Mouse (Mus musculus): ENCODE results near the gene Ror1. TPM values are rescaled to one million over a fixed set of nuclear protein-coding genes. Genes with fewer than 3 reads are reported as not detected.

Ror1 gene
- polyA plus RNA-seq, 1 experiment from 2014 or later: 5.9 TPM

- no peak overlapping the region for H3K9ac ChIP-seq (ENCODE audit: low read length)
- no peaks in the 10 kb centered on the region for H3K9me3 ChIP-seq (ENCODE audit: control insufficient read depth, low read length)
- H3K27me3 ChIP-seq (ENCODE audit: control insufficient read depth, insufficient read depth, low read length): no peaks in the 10 kb centered on the region
- no peak overlapping the region for H3K27ac ChIP-seq (ENCODE audit: low read depth, low read length)
- 91% methylated on average over 5 of the region's 5 CpGs for WGBS
- DNase-seq (ENCODE audit: low spot score) (no peak), ATAC-seq (replicated peaks; ENCODE audit: low FRiP score) (no peak)
- H3K4me3 ChIP-seq (ENCODE audit: low read depth, low read length): no peak overlapping the region
- no peak overlapping the region for H3K4me2 ChIP-seq (ENCODE audit: low read depth, low read length, severe bottlenecking)
- H3K36me3 ChIP-seq (ENCODE audit: control insufficient read depth, insufficient read depth, low read length): no peaks in the 10 kb centered on the region
- H3K4me1 ChIP-seq (replicated peaks; ENCODE audit: control insufficient read depth, insufficient read depth, low read length): no peaks in the 10 kb centered on the region
Measured at GRCm38 (mm10) chr4:100058631-100059030, 37.0 kb upstream of the Ror1 start.

DNA sequence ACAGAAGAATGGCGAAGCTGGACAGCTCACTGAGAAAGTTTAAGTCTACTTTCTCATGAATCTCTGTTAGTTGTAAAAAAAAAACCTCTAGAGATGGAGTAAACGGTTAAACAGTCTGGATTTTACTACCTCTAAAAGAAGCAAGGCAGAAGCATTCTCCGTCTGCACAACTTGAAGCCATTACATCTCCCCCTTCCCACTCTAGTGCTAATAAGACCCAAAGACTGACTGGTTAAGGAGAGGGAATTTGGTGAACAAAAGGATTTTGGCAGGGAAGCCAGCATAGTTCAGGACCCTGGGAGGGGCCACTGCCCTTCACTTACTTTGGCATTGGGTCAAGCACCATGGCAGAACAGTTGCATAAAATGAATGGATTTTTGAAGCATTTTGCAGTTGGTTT lies 35.8 kb upstream of the Ror1 start:
- Histone ChIP-seq H3K27me3 (ENCODE audit: control insufficient read depth, insufficient read depth, low read length) (no peaks in the 10 kb centered on the region), H3K9me3 (ENCODE audit: control insufficient read depth, low read length) (no peaks in the 10 kb centered on the region), H3K4me3 (ENCODE audit: low read depth, low read length) (no peak overlapping the region), H3K4me2 (ENCODE audit: low read depth, low read length, severe bottlenecking) (no peak overlapping the region), H3K4me1 (replicated peaks; ENCODE audit: control insufficient read depth, insufficient read depth, low read length) (no peaks in the 10 kb centered on the region), H3K36me3 (ENCODE audit: control insufficient read depth, insufficient read depth, low read length) (no peaks in the 10 kb centered on the region), H3K27ac (ENCODE audit: low read depth, low read length) (no peak overlapping the region), H3K9ac (ENCODE audit: low read length) (no peak overlapping the region)
- WGBS: 65% methylated on average over 3 of the region's 3 CpGs
- DNase-seq (ENCODE audit: low spot score) (no peak), ATAC-seq (replicated peaks; ENCODE audit: low FRiP score) (no peak)

DNA sequence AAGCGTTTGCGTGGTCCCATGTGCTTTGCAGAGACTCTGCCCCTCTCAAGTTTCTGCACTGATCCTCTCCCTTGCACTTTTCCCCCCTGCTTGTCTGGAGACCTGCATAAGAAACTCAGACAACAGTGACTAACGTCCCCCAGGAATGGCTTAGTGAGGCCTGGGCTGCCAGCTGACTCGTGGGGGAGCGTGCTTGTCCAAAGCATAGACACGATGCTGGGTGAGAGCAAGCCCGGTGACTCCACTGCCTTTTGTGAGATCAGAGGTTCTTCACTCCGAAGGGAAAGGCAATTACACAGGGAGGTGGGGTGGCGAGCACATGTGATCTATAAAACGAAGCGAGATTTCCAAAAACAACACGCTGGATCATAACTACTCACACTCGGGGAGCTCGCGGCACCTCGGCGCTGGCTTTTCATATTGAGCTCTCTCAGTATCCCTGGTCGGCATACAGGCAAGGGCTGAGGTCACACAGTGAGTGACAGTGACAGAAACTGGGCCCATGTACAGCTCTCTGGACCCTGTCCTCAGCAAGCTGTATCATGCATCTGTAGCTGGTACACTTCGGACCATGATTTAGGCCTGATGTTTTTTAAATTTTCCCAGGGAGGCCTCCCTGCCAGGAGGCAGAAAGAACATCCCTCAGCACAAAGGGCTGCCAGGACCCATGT lies 34.1 kb upstream of the Ror1 start:
- H3K27me3 ChIP-seq (ENCODE audit: control insufficient read depth, insufficient read depth, low read length): no peaks in the 10 kb centered on the region
- no peak overlapping the region for H3K4me2 ChIP-seq (ENCODE audit: low read depth, low read length, severe bottlenecking)
- ATAC-seq (replicated peaks; ENCODE audit: low FRiP score): no peak
- H3K36me3 ChIP-seq (ENCODE audit: control insufficient read depth, insufficient read depth, low read length): no peaks in the 10 kb centered on the region
- DNase-seq (ENCODE audit: low spot score): no peak
- no peaks in the 10 kb centered on the region for H3K4me1 ChIP-seq (replicated peaks; ENCODE audit: control insufficient read depth, insufficient read depth, low read length)
- H3K9ac ChIP-seq (ENCODE audit: low read length): no peak overlapping the region
- H3K27ac ChIP-seq (ENCODE audit: low read depth, low read length): no peak overlapping the region
- H3K4me3 ChIP-seq (ENCODE audit: low read depth, low read length): no peak overlapping the region
- H3K9me3 ChIP-seq (ENCODE audit: control insufficient read depth, low read length): no peaks in the 10 kb centered on the region
- WGBS: 77% methylated on average over 19 of the region's 19 CpGs

DNA sequence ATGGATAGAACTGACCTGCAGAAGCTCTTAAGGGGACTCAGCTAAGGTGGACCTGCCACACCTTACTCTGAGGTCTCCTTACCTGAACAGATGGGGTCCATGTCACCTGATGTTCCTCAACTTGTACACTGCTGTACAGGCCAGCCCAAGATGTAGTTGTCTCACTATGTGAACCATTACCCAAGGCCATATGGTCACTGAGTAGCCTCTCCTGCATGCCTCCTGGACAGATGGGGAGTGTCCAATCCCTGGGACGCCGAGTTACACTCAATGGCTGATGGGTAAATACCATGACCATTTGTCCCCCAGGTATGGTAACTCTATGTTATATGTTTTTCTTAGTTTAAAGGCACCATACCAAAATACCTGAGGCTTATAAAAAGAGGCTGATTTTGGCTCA lies 29.9 kb upstream of the Ror1 start:
- 89% methylated on average over 2 of the region's 2 CpGs for WGBS
- no peaks in the 10 kb centered on the region for H3K9me3 ChIP-seq (ENCODE audit: control insufficient read depth, low read length)

DNA sequence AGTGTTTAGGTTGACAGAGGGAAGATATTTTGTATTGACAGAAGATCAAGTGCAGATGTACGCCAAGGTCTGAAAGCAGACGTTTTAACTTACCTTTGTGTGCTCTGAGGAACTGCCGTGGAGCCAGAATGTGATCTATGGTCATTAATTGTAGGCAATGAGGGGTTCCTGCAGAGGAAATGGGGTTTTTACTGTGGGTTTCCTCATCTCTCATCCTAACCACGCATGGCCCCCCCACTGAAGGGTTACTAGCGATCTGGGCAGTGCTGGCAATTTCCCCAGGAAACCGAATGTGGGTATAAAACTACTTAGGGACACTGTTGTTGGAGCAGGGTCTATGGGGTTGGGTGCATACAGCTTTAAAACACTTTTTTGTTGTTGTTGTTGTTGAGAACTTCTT lies 25.5 kb upstream of the Ror1 start:
- DNase-seq (ENCODE audit: low spot score) (no peak), ATAC-seq (replicated peaks; ENCODE audit: low FRiP score) (no peak)
- Histone ChIP-seq H3K36me3 (ENCODE audit: control insufficient read depth, insufficient read depth, low read length) (no peaks in the 10 kb centered on the region), H3K4me3 (ENCODE audit: low read depth, low read length) (no peak overlapping the region), H3K9me3 (ENCODE audit: control insufficient read depth, low read length) (no peaks in the 10 kb centered on the region), H3K4me2 (ENCODE audit: low read depth, low read length, severe bottlenecking) (no peak overlapping the region), H3K4me1 (replicated peaks; ENCODE audit: control insufficient read depth, insufficient read depth, low read length) (no peaks in the 10 kb centered on the region), H3K27ac (ENCODE audit: low read depth, low read length) (no peak overlapping the region), H3K27me3 (ENCODE audit: control insufficient read depth, insufficient read depth, low read length) (no peaks in the 10 kb centered on the region), H3K9ac (ENCODE audit: low read length) (no peak overlapping the region)
- 82% methylated on average over 6 of the region's 6 CpGs for WGBS

More for the DNA sequence above, 29.9 kb upstream of the Ror1 start:
- Histone ChIP-seq H3K27me3 (ENCODE audit: control insufficient read depth, insufficient read depth, low read length) (no peaks in the 10 kb centered on the region), H3K4me3 (ENCODE audit: low read depth, low read length) (no peak overlapping the region), H3K9ac (ENCODE audit: low read length) (no peak overlapping the region), H3K36me3 (ENCODE audit: control insufficient read depth, insufficient read depth, low read length) (no peaks in the 10 kb centered on the region), H3K27ac (ENCODE audit: low read depth, low read length) (no peak overlapping the region), H3K4me1 (replicated peaks; ENCODE audit: control insufficient read depth, insufficient read depth, low read length) (no peaks in the 10 kb centered on the region), H3K4me2 (ENCODE audit: low read depth, low read length, severe bottlenecking) (no peak overlapping the region)
- ATAC-seq (replicated peaks; ENCODE audit: low FRiP score) (no peak), DNase-seq (ENCODE audit: low spot score) (no peak)

DNA sequence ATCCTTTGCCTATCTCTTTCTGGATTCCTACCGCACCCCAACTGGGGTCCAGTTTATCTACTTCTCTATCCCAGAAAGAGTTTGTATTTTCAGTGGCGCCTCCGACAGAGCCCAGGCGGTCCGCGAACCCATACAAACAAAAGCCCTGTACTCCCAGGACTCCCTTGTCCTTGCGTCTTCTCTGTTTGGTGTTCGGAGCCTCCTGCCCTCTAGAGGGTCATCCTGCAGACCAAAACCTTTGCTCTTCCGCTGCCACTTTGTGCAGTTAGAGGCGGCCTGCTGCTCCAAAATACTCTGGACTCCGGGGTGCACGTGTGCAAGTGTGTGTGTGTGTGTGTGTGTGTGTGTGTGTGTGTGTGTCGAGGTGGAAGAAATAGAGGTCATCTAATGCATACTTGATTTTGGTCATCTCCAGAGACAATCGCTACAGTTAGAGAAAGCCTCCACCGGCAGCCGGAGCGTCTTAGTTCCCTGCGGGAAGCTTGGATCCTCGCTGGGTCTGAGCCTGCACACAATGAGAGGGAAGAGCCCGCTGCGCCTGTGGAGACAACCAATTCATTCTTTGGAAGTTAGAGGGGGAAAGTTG lies 1.1 kb downstream of the Ror1 start:
- WGBS: 1% methylated on average over 21 of the region's 21 CpGs
- no peak overlapping the region for H3K27ac ChIP-seq (ENCODE audit: low read depth, low read length)

DNA sequence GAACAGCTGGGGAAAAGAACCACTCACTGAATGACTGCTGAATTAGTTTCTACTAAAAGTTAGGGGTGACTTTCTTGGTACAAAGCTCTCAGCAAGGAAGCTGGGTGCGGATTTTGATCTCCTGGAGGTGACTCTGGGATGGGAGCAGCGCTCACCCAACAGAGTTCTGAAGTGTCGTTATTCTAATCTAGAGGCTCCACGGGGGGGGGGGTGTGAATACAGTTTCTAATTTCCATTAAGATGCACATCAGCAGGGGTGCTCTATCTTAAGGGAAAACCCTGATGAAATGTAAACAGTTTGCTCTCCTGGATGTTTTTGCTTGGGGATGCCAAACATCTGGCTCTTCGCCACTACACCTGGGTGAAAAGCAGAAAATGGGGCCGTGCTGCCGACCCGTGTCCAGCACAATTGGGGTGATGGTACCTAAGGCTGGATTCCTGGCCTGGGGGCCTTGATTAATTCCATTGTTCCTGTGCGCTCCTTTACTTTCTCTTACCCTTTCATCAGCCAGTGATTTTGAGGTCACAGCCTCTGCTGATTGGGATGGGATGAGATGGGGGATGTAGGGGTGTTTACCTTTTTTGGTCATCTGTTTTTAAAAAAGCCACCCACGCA lies 1.9 kb downstream of the Ror1 start:
- Histone ChIP-seq H3K4me1 (replicated peaks; ENCODE audit: control insufficient read depth, insufficient read depth, low read length) (peaks cover 4% of the 10 kb centered on the region; the same call in 1 of the 2 replicates), H3K4me2 (ENCODE audit: low read depth, low read length, severe bottlenecking) (peak overlapping the region; percentile 83; the same call in 1 of the 2 replicates)
- no peak for ATAC-seq (replicated peaks; ENCODE audit: low FRiP score)

More for the DNA sequence above, 1.1 kb downstream of the Ror1 start:
- Histone ChIP-seq H3K36me3 (ENCODE audit: control insufficient read depth, insufficient read depth, low read length) (no peaks in the 10 kb centered on the region), H3K9ac (ENCODE audit: low read length) (peak overlapping the region; percentile 66), H3K27me3 (ENCODE audit: control insufficient read depth, insufficient read depth, low read length) (peaks cover 2% of the 10 kb centered on the region; the same call in 1 of the 2 replicates), H3K4me1 (replicated peaks; ENCODE audit: control insufficient read depth, insufficient read depth, low read length) (peaks cover 4% of the 10 kb centered on the region; the same call in 1 of the 2 replicates), H3K9me3 (ENCODE audit: control insufficient read depth, low read length) (no peaks in the 10 kb centered on the region), H3K4me2 (ENCODE audit: low read depth, low read length, severe bottlenecking) (peak overlapping the region; percentile 83), H3K4me3 (ENCODE audit: low read depth, low read length) (peak overlapping the region; percentile 53)
- peak; percentile 11; the same call in 1 of the 2 replicates for ATAC-seq (replicated peaks; ENCODE audit: low FRiP score)
- peak; percentile 60 for DNase-seq (ENCODE audit: low spot score)

DNA sequence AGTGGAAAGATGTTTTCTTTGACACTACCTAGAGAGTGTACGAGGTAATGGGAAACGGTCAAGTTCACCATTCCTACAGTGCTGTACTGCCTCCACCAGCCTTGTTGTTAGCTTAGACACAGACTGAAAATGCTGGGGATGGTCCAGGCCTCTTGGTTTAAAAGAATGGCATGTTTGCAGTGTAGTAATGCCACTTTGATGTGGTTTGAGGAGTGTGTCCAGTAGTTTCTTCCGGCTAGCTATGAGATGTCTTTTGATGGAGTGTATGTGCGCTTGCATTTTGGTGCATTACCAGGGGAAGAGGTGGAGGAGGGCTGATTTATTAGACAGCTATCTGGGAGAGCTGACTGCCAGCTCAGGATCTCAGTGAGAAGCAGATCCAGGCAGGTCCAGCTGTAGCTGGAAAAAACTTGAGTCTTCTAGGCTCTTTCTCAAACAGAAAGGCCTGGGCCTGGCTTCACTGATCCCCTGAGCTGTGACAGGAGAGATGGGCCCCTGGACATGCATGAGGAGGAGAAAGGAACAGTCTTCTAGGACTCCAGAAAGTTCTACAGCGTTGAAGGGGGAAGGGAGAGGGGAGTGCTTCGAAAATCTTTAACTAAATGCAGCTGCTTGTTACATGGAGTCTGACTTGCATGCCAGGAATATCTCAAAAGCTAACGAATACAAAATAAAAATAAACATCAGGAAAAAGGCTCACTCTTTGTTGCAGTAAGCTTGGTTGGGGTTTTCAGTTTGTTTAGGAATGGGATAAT lies 5.7 kb downstream of the Ror1 start:
- no peak for ATAC-seq (replicated peaks; ENCODE audit: low FRiP score)
- no peak overlapping the region for H3K27ac ChIP-seq (ENCODE audit: low read depth, low read length)
- WGBS: 79% methylated on average over 7 of the region's 7 CpGs

More for the DNA sequence above, 1.9 kb downstream of the Ror1 start:
- H3K4me3 ChIP-seq (ENCODE audit: low read depth, low read length): peak overlapping the region; percentile 53; the same call in 1 of the 2 replicates
- 8% methylated on average over 10 of the region's 10 CpGs for WGBS
- no peak overlapping the region for H3K9ac ChIP-seq (ENCODE audit: low read length)
- DNase-seq (ENCODE audit: low spot score): no peak
- H3K27ac ChIP-seq (ENCODE audit: low read depth, low read length): no peak overlapping the region
- H3K27me3 ChIP-seq (ENCODE audit: control insufficient read depth, insufficient read depth, low read length): peaks cover 2% of the 10 kb centered on the region; the same call in 1 of the 2 replicates
- no peaks in the 10 kb centered on the region for H3K36me3 ChIP-seq (ENCODE audit: control insufficient read depth, insufficient read depth, low read length)
- H3K9me3 ChIP-seq (ENCODE audit: control insufficient read depth, low read length): no peaks in the 10 kb centered on the region

More for the DNA sequence above, 5.7 kb downstream of the Ror1 start:
- Histone ChIP-seq H3K9ac (ENCODE audit: low read length) (no peak overlapping the region), H3K36me3 (ENCODE audit: control insufficient read depth, insufficient read depth, low read length) (no peaks in the 10 kb centered on the region), H3K4me3 (ENCODE audit: low read depth, low read length) (no peak overlapping the region), H3K9me3 (ENCODE audit: control insufficient read depth, low read length) (no peaks in the 10 kb centered on the region), H3K27me3 (ENCODE audit: control insufficient read depth, insufficient read depth, low read length) (peaks cover 2% of the 10 kb centered on the region; the same call in 1 of the 2 replicates), H3K4me2 (ENCODE audit: low read depth, low read length, severe bottlenecking) (no peak overlapping the region), H3K4me1 (replicated peaks; ENCODE audit: control insufficient read depth, insufficient read depth, low read length) (peaks cover 4% of the 10 kb centered on the region; the same call in 1 of the 2 replicates)
- DNase-seq (ENCODE audit: low spot score): no peak
